Mouse (Mus musculus) MEL (cell line): Measurements from ENCODE around the gene Socs7. TPM values are rescaled to one million over a fixed set of nuclear protein-coding genes. Genes with fewer than 3 reads are reported as not detected.

Source experiments
- DNase-seq: peaks from one replicate; pipeline ENCODE4 v3.0.0; 2011; ENCODE audit warnings: low read depth, low spot score
- H3K27ac ChIP-seq: 2 replicates; pipeline ENCODE4 v1.5.1; 2012; ENCODE audit warnings: low read depth, mild to moderate bottlenecking, control low read depth, low read length, moderate library complexity; ENCODE audit not compliant: control insufficient read depth
- H3K27me3 ChIP-seq, 2 experiments: fragments of 150-350 bp in 1 of 2; sonication (generic) in 1 of 2; 2 replicates each; pipeline ENCODE4 v1.6.1; 2012; ENCODE audit warnings: low read length in 2 of 2, mild to moderate bottlenecking in 2 of 2, improper control_type of control experiment in 1 of 2, moderate library complexity in 1 of 2; ENCODE audit not compliant: insufficient read depth in 2 of 2, control insufficient read depth in 1 of 2
- H3K36me3 ChIP-seq, 2 experiments: 2 replicates each; pipeline ENCODE4 v1.6.1; 2012 to 2014; ENCODE audit warnings: low read length in 2 of 2, improper control_type of control experiment in 1 of 2, inconsistent platforms in 1 of 2, mild to moderate bottlenecking in 1 of 2; ENCODE audit not compliant: insufficient read depth in 2 of 2, control insufficient read depth in 1 of 2
- H3K4me1 ChIP-seq, 2 experiments: fragments of 150-350 bp in 1 of 2; sonication (generic) in 1 of 2; 2 replicates each; pipeline ENCODE4 v1.6.1; 2012; ENCODE audit warnings: low read length in 2 of 2, improper control_type of control experiment in 1 of 2, mild to moderate bottlenecking in 1 of 2; ENCODE audit not compliant: insufficient read depth in 2 of 2, control insufficient read depth in 1 of 2
- H3K4me3 ChIP-seq, 2 experiments: fragments of 150-350 bp in 1 of 2; sonication (generic) in 1 of 2; 2 replicates each; pipeline ENCODE4 v1.5.1; 2012; ENCODE audit warnings: low read depth in 2 of 2, low read length in 2 of 2, mild to moderate bottlenecking in 2 of 2, moderate library complexity in 2 of 2, control low read depth in 1 of 2, improper control_type of control experiment in 1 of 2; ENCODE audit not compliant: control insufficient read depth in 1 of 2, insufficient read depth in 1 of 2
- H3K79me2 ChIP-seq: 2 replicates; pipeline ENCODE4 v1.6.1; 2012; ENCODE audit warnings: mild to moderate bottlenecking, low read length, moderate library complexity; ENCODE audit not compliant: control insufficient read depth, poor library complexity, insufficient read depth
- H3K9ac ChIP-seq: 2 replicates; pipeline ENCODE4 v1.6.1; 2012; ENCODE audit warnings: low read depth, mild to moderate bottlenecking, control low read depth, low read length, moderate library complexity; ENCODE audit not compliant: control insufficient read depth, poor library complexity, severe bottlenecking
- H3K9me3 ChIP-seq: fragments of 150-350 bp; sonication (generic); replicated peaks from 2 replicates; pipeline ENCODE4 v1.6.1; 2012; ENCODE audit warnings: mild to moderate bottlenecking, low read length, improper control_type of control experiment, moderate library complexity; ENCODE audit not compliant: insufficient read depth
- CHD2 ChIP-seq: IDR thresholded peaks from 2 replicates; pipeline ENCODE4 v1.6.1; 2011; ENCODE audit warnings: low read length, improper control_type of control experiment
- ELF1 ChIP-seq: IDR thresholded peaks from 2 replicates; pipeline ENCODE4 v1.6.1; 2014; ENCODE audit warnings: low read depth, mild to moderate bottlenecking, inconsistent platforms, low read length, improper control_type of control experiment, moderate library complexity
- ETS1 ChIP-seq: IDR thresholded peaks from 2 replicates; pipeline ENCODE4 v1.6.1; 2012; ENCODE audit warnings: low read depth, mild to moderate bottlenecking, inconsistent platforms, low read length, improper control_type of control experiment, moderate library complexity
- GATA1 ChIP-seq: IDR thresholded peaks from 2 replicates; pipeline ENCODE4 v1.6.1; 2011; ENCODE audit warnings: low read depth, low read length, improper control_type of control experiment
- KAT2A ChIP-seq: conservative IDR thresholded peaks from 2 replicates; pipeline ENCODE4 v1.6.1; 2012; ENCODE audit warnings: low read depth, low read length, improper control_type of control experiment, inconsistent platforms
- MAX ChIP-seq: IDR thresholded peaks from 2 replicates; pipeline ENCODE4 v1.6.1; 2011; ENCODE audit warnings: low read length, improper control_type of control experiment
- MYB ChIP-seq: IDR thresholded peaks from 2 replicates; pipeline ENCODE4 v1.6.1; 2011; ENCODE audit warnings: mild to moderate bottlenecking, low read depth, low read length, improper control_type of control experiment
- NRF1 ChIP-seq: IDR thresholded peaks from 2 replicates; pipeline ENCODE4 v1.6.1; 2014; ENCODE audit warnings: low read depth, mild to moderate bottlenecking, inconsistent platforms, low read length, improper control_type of control experiment, moderate library complexity; ENCODE audit not compliant: poor library complexity, insufficient read depth, severe bottlenecking
- POLR2AphosphoS5 ChIP-seq: IDR thresholded peaks from 2 replicates; pipeline ENCODE4 v1.6.1; 2012; ENCODE audit warnings: low read depth, borderline replicate concordance, mild to moderate bottlenecking, inconsistent platforms, low read length, moderate library complexity, mixed read lengths
- RAD21 ChIP-seq: IDR thresholded peaks from 2 replicates; pipeline ENCODE4 v1.6.1; 2011; ENCODE audit warnings: mild to moderate bottlenecking, low read depth, low read length, improper control_type of control experiment
- RCOR1 ChIP-seq: IDR thresholded peaks from 2 replicates; pipeline ENCODE4 v1.6.1; 2012; ENCODE audit warnings: low read depth, mild to moderate bottlenecking, inconsistent platforms, low read length, improper control_type of control experiment
- SMC3 ChIP-seq: IDR thresholded peaks from 2 replicates; pipeline ENCODE4 v1.6.1; 2011; ENCODE audit warnings: low read depth, low read length, improper control_type of control experiment
- TBP ChIP-seq: IDR thresholded peaks from 2 replicates; pipeline ENCODE4 v1.8.0; 2011; ENCODE audit warnings: low read depth, low read length, improper control_type of control experiment
- UBTF ChIP-seq: IDR thresholded peaks from 2 replicates; pipeline ENCODE4 v1.6.1; 2012; ENCODE audit warnings: low read depth, mild to moderate bottlenecking, inconsistent platforms, low read length, improper control_type of control experiment, moderate library complexity, borderline replicate concordance; ENCODE audit not compliant: insufficient read depth
- USF2 ChIP-seq, 2 experiments: IDR thresholded peaks; 2 replicates each; pipeline ENCODE4 v1.6.1; 2011 to 2012; ENCODE audit warnings: improper control_type of control experiment in 2 of 2, low read length in 2 of 2, borderline replicate concordance in 1 of 2, inconsistent platforms in 1 of 2, low read depth in 1 of 2, mild to moderate bottlenecking in 1 of 2; ENCODE audit not compliant: insufficient read depth in 1 of 2
- polyA plus RNA-seq, 2 experiments: library from polyadenylated mRNA; stranded (reverse) in 1 of 2; unstranded in 1 of 2; fragments of >175 nt in 1 of 2; fragments of >200 nt in 1 of 2; gene quantifications; 2 replicates each; pipeline versions ENCODE4 v1.2.1 to v1.2.4; 2012; ENCODE audit warnings: low replicate concordance in 2 of 2, low read depth in 1 of 2; ENCODE audit not compliant: insufficient read length in 2 of 2, insufficient read depth in 1 of 2, missing spikeins in 1 of 2
- total RNA-seq: library from RNA; depleted of rRNA; stranded (reverse); fragments of 300-350 nt; gene quantifications from 2 replicates; pipeline ENCODE4 v1.2.3, GENCODE M21; 2012

Socs7 gene
- total and polyA plus RNA-seq, 3 experiments, result 19.3 to 21.0 TPM; not detected in 1

- H3K36me3 ChIP-seq, result peaks cover 0 to 15% of the 10 kb centered on the region in 2 experiments; a peak in 2 of 4 replicates
- H3K9me3 ChIP-seq, result no peaks in the 10 kb centered on the region
- DNase-seq, result no peak
- no peak overlapping the region for H3K27ac ChIP-seq
- TF ChIP-seq CHD2 (no peak), TBP (0 out of 2 replicates have a peak, but pooled peaks have one; percentile 17)
- peaks cover 35% of the 10 kb centered on the region for H3K79me2 ChIP-seq
- H3K27me3 ChIP-seq, result no peaks in the 10 kb centered on the region
- no peak overlapping the region for H3K9ac ChIP-seq
- no peak overlapping the region for H3K4me3 ChIP-seq
- peaks cover 0 to 3% of the 10 kb centered on the region in 2 experiments; a peak in 1 of 4 replicates for H3K4me1 ChIP-seq
Observed at GRCm38 (mm10) chr11:97370329-97371091, 8.2 kb downstream of the Socs7 start.

GRCm38 (mm10) chr11:97372159-97372864 is 10.0 kb downstream of the Socs7 start:
- peaks cover 21% of the 10 kb centered on the region for H3K79me2 ChIP-seq
- no peak overlapping the region for H3K9ac ChIP-seq
- H3K27ac ChIP-seq, result no peak overlapping the region
- no peak overlapping the region for H3K4me3 ChIP-seq
- no peak for DNase-seq
- H3K9me3 ChIP-seq, result no peaks in the 10 kb centered on the region
- no peaks in the 10 kb centered on the region for H3K27me3 ChIP-seq
- TF ChIP-seq RCOR1 (no peak), NRF1 (no peak), POLR2AphosphoS5 (no peak), RAD21 (no peak), ETS1 (no peak), USF2 (IDR thresholded peaks at IDR 0.05; ENCODE audit: borderline replicate concordance in 1 of 2, insufficient read depth in 1 of 2, low read depth in 1 of 2, low read length in 2 of 2) (no peak), CHD2 (no peak), UBTF (no peak), MYB (no peak), MAX (no peak), ELF1 (no peak), GATA1 (no peak), KAT2A (no peak), SMC3 (no peak)
- no peaks in the 10 kb centered on the region for H3K4me1 ChIP-seq
- peaks cover 0 to 11% of the 10 kb centered on the region in 2 experiments; a peak in 2 of 4 replicates for H3K36me3 ChIP-seq
